Mouse (Mus musculus): Measurements from ENCODE around the gene Fgd3. TPM values are rescaled to one million over a fixed set of nuclear protein-coding genes. Genes with fewer than 3 reads are reported as not detected.

The Fgd3 gene
- total RNA-seq, 2 experiments from 2014 or later = 6.7 to 7.0 TPM

GRCm38 (mm10) chr13:49311642-49312041 lies 8.5 kb downstream of the Fgd3 start:
- no peak for DNase-seq (ENCODE audit: low spot score in 2 of 2)
- intact Hi-C loops (cut with DNase I) = no loop called here

DNA sequence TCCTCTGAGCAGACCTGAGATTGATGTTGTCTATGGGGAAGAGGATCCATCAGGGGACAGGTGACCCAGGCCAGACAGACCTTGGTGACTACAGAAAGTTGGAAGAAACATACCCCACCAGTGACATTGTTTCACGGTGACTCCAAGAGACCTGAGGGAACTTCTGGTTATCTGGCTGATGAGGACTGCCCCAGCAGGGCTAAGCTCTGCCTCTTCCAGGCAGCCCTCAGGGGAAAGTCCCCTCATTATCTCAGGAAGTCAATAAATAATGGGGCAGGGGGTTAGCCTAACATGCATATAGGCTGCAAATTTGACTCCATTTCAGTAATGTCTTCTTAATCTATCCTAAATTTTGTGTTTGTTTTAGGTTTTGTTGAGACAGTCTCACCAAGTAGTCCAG lies 10.6 kb downstream of the Fgd3 start:
- no peak for DNase-seq (ENCODE audit: low spot score in 2 of 2)
- intact Hi-C loops (cut with DNase I) = no loop called here

GRCm38 (mm10) chr13:49308861-49309403 lies 11.2 kb downstream of the Fgd3 start:
- intact Hi-C loops (cut with DNase I) = no loop called here
- DNase-seq (ENCODE audit: low spot score in 2 of 2) = no peak

- intact Hi-C loops (cut with DNase I) = no loop called here
- no peak for DNase-seq (ENCODE audit: low spot score in 2 of 2)
Measured at GRCm38 (mm10) chr13:49308206-49308605, 11.9 kb downstream of the Fgd3 start.

GRCm38 (mm10) chr13:49307311-49307969 lies 12.7 kb downstream of the Fgd3 start:
- peak in 1 of 2 experiments; percentile 54 for DNase-seq (ENCODE audit: low spot score in 2 of 2)
- intact Hi-C loops (cut with DNase I) = no loop called here

GRCm38 (mm10) chr13:49306771-49307310 lies 13.3 kb downstream of the Fgd3 start:
- intact Hi-C loops (cut with DNase I) = no loop called here
- no peak for DNase-seq (ENCODE audit: low spot score in 2 of 2)

- intact Hi-C loops (cut with DNase I) = no loop called here
- DNase-seq (ENCODE audit: low spot score in 2 of 2) = no peak
Measured at GRCm38 (mm10) chr13:49300771-49301170, 19.3 kb downstream of the Fgd3 start.

DNA sequence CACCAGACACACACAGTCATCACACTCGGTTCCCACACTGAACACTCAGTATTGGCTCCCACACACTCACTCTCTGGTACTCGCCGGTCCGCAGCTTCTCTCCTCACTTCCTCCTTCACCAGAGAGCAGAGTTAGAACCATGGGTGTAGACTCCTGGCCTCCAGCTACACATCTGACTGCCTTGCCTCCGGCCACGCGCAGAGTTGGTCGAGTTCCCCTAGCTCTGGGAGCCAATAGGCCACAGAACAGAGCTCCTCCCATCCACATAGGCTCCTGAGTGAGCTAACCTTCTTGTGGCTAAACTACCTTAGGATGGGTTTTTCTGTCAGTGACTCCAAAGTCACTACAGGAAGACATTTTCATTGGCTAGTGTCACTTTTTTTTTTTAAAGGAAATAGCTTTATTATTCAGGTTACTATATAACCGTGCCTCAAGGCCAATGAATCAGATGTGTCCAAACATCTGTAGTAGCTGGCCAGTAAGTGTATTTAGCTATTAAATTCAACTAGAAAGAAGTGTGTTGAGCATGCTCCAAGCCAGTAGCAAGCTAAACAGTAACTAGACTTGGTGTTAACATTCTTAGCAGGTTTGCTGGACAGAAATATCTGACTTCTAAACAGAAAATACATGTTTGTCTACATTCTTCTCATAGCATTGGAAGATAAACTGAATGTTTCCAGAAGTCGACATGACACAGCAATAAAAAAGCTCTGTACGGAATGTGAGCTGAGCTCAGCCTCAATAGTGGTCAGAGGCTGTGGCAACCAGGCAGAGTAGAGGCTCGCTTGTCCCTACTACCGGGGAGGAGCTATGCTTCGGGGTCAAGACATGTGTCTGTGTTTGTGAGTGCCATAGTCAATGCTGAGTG lies 21.4 kb downstream of the Fgd3 start:
- no peak for DNase-seq (ENCODE audit: low spot score in 2 of 2)
- intact Hi-C loops (cut with DNase I) = no loop called here

DNA sequence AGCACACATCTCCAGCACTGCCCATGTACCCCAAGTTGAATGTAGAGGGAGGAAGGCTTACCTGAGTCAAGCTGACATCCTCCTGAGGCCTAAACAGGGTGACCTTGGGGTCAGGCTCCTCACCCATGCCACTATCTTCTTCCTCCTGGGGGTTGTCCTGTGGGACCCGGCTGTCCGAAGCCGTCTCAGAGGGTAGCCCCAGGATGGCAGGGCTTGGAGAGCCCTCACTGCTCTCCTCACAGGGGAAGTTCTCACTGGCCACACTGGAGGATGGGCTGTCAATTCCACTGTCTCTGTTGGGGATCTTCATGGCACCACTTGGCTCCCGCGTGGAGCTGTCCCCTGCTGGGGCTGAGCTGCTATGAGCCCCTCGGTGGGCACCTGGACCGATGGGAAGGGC lies 23.8 kb downstream of the Fgd3 start:
- intact Hi-C loops (cut with DNase I) = no loop called here
- DNase-seq (ENCODE audit: low spot score in 2 of 2) = no peak

DNA sequence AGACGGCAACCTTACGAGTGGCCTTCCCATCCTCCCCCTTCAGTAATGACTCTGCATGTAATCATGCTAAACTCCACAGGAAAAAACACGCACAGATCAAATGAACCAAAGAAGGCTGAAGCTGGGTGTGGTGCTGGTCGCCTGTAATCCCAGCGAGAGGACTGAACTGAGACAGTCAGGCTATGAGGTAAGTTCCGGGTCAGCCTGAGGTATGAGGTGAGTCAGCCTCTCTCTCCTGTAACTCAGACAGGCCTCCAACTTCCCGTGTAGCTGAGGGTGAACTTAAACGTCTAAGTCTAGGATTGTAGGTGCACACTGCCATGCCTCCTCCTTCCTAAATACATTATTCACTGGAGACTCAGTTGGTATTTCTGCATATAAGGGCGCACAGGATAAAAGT lies 26.0 kb downstream of the Fgd3 start:
- DNase-seq (ENCODE audit: low spot score in 2 of 2) = no peak
- intact Hi-C loops (cut with DNase I) = no loop called here

GRCm38 (mm10) chr13:49291949-49292348 lies 28.2 kb downstream of the Fgd3 start:
- intact Hi-C loops (cut with DNase I) = no loop called here

GRCm38 (mm10) chr13:49291398-49291797 lies 28.7 kb downstream of the Fgd3 start:
- intact Hi-C loops (cut with DNase I) = no loop called here
- no peak for DNase-seq (ENCODE audit: low spot score in 2 of 2)

More at GRCm38 (mm10) chr13:49291949-49292348, 28.2 kb downstream of the Fgd3 start:
- DNase-seq (ENCODE audit: low spot score in 2 of 2) = no peak

DNA sequence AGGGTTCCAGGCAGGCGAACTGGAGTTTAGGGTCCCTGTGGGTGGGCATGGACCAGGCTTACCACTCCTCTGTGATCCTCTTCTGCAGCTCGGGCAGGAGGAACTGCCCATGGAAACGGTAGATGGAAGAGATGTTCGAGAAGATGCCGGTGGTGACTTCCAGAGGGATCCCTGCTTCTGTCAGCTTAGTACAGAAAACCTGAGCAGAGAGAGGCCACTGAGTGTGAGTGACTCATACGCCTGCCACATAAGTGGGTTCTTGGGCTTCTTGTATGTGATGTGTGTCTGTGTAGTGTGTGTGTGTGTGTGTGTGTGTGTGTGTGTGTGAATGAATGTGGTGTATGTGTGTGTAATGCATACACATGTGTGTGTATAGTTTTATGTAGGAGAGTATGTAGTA lies 32.9 kb downstream of the Fgd3 start:
- intact Hi-C loops (cut with DNase I) = no loop called here

GRCm38 (mm10) chr13:49286750-49287149 lies 33.4 kb downstream of the Fgd3 start:
- DNase-seq (ENCODE audit: low spot score in 2 of 2) = no peak
- intact Hi-C loops (cut with DNase I) = no loop called here

More for the DNA sequence above, 32.9 kb downstream of the Fgd3 start:
- no peak for DNase-seq (ENCODE audit: low spot score in 2 of 2)

GRCm38 (mm10) chr13:49283686-49284085 lies 36.4 kb downstream of the Fgd3 start:
- peak; percentile 14 to 37 for DNase-seq (ENCODE audit: low spot score in 2 of 2)

GRCm38 (mm10) chr13:49282168-49282567 lies 37.9 kb downstream of the Fgd3 start:
- intact Hi-C loops (cut with DNase I) = no loop called here
- DNase-seq (ENCODE audit: low spot score in 2 of 2) = no peak

More at GRCm38 (mm10) chr13:49283686-49284085, 36.4 kb downstream of the Fgd3 start:
- intact Hi-C loops (cut with DNase I) = no loop called here

DNA sequence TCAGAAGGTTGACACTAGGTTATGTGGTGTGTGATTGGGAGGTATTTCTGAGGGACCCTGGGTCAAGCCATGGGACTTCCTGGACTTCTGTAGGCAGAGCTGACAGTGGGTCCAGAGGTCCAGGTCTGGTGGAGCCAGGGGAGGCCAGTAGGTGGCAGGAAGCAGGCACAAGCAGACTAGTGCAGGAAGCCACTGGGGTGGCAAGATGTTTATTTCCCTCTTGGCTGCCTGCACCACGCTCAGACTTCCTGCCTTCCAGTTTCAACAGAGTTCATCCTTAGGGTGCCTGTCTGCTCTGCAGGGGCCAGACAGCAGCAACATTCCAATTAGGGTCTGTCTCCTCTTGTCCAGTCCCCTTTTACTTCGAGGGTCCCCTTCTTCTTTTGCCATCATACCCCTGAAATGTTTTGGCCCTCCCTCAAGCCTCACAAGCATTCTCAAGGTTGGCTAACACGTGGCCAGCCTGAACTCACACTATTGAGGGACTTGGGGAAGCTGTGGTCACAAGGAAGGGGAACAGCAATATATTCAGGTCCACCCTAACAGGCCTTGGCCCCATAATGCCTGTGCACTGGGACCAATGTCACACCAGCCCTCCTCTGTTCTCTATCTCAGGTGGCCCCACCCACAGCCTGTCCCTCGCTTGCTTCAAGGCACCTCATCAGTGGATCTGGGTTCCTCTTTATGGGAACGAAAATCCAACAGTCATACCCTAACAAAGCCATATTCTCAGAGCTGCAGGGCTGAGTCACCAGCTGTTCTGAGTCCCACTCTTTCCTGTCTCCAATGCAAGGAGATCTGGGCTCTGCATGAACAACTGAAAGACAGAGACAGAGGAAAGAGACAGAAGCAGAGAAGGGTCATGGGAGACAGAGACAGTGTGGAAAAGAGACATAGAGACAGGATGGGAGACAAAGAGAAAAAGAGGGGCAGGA lies 48.0 kb downstream of the Fgd3 start:
- peak; percentile 20 to 25 for DNase-seq (ENCODE audit: low spot score in 2 of 2)
- intact Hi-C loops (cut with DNase I) = no loop called here

GRCm38 (mm10) chr13:49270500-49270899 lies 49.6 kb downstream of the Fgd3 start:
- no peak for DNase-seq (ENCODE audit: low spot score in 2 of 2)
- intact Hi-C loops (cut with DNase I) = no loop called here

DNA sequence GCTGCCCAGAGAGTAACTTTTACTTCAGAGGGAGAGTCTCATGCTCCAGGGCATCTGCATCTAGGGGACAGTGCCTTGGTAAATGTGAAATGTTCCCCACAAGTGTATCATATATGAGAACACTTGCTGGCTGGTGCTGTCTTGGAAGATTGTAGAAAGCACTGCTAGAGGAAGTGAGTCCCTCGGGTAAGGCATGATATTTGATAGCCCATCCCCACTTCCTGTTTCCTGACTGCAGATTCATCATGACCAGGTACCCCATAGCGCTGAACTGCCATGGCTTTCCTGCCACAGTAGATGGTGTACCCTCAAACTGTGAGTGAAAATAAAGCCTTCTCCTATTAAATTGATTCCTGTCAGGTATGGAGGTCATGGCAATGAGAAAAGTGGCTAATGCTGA lies 52.5 kb downstream of the Fgd3 start:
- DNase-seq (ENCODE audit: low spot score in 2 of 2) = no peak
- intact Hi-C loops (cut with DNase I) = no loop called here

All from left cerebral cortex, postnatal 14 days (tissue).